Mouse (Mus musculus): ENCODE data around the gene Zfp420. TPM values are rescaled to one million over a fixed set of nuclear protein-coding genes. Genes with fewer than 3 reads are reported as not detected.
A peak's percentile ranks its signal among the peaks of the same experiment; 100 is the strongest.

Zfp420 gene
- polyA plus RNA-seq (2012; rRNA removed), result 1.0 and 1.1 TPM in 2 replicates

DNA sequence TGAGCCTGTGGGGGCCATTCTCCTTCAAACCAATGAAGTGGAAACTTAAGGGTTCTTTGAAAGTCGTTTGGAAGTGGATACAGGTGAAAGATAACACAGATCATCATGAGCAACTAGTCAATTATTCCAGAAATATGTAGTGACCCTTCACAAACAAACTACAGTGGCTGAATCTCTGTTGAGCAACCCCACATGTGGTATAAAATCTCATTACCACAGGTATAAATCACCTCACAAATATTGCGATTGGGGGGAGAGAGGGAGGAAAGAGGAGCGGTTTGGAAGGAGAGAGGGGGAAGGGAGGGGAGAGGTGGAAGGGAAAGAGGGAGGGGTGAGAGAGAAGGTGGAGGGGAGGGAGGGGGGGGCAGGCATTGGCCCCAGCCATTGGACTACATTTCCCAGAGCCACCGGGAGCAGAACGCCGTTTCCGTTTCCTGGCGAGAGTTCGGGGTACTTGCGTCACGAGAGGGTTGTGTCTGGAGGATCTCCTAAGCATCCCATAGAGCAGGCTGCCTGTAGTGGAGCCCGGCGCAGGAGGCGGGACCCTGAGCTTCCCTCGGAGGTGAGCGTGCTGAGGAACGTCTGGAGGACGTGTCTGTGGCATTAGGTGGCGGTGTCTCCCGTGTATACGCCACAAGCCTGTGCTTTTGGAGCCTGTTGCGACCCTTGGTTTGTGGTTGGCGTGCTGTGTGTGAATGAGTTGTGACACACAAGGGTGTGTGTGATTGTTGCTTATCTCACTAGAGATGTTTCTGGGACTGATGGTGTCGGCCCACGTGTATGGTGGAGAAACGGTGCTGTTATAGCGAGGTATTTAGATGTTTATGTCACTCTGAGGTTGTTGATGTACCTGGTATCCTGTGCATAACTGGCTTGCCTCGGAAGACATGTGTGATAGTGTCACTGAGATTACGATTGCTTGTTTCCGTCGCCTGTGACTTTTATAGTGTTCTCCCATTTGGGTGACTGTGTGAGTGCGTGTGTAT, at the start of gene Zfp420:
TSS of gene Zfp420 (plus strand) at position 448 of the 986 bp plus-strand sequence.
- H3K27me3 ChIP-seq (ENCODE audit: control insufficient read depth, insufficient read depth, low read length), result no peaks in the 10 kb centered on the region
- H3K27ac ChIP-seq (ENCODE audit: control insufficient read depth, insufficient read depth, low read depth, low read length), result no peak within 1 kb of the TSS; the same call in 1 of the 2 replicates
- peak within 1 kb of the TSS; percentile 79 for H3K4me3 ChIP-seq (ENCODE audit: control insufficient read depth, low read depth, low read length)
- H3K4me1 ChIP-seq (ENCODE audit: control insufficient read depth, insufficient read depth, low read length), result peaks cover 2% of the 10 kb centered on the region; the same call in 1 of the 2 replicates
- TF ChIP-seq CTCF (IDR thresholded peaks at IDR 0.05; ENCODE audit: control insufficient read depth, insufficient read depth, insufficient replicate concordance, low read depth, low read length) (no peak), POLR2A (IDR thresholded peaks at IDR 0.05; ENCODE audit: control insufficient read depth, low read depth, low read length) (peak; percentile 65)
- H3K36me3 ChIP-seq (ENCODE audit: control insufficient read depth, insufficient read depth, low read length), result no peaks in the 10 kb centered on the region

DNA sequence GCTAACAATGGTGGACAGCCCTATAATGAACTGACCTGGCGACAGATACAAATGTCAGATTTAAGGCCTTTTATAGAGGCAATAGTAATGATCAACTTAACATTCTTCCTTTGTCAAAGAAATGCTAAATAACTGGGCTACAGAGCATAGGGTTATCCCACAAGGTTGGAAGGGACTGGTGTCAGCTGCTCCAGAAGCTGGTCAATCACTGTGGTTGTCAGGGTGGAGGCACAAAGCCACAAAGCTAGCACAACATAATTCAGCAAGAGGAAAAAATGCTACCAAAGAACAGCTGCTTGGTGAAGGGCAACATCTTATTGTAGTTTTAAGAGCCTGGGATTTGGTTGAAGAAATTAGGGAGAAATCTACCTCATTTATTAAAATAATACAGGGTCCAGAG, 47.5 kb upstream of the Zfp420 start:
- Histone ChIP-seq H3K27ac (ENCODE audit: control insufficient read depth, insufficient read depth, low read depth, low read length) (no peak overlapping the region), H3K27me3 (ENCODE audit: control insufficient read depth, insufficient read depth, low read length) (no peaks in the 10 kb centered on the region), H3K4me1 (ENCODE audit: control insufficient read depth, insufficient read depth, low read length) (peaks cover 10% of the 10 kb centered on the region), H3K36me3 (ENCODE audit: control insufficient read depth, insufficient read depth, low read length) (no peaks in the 10 kb centered on the region), H3K4me3 (ENCODE audit: control insufficient read depth, low read depth, low read length) (no peak overlapping the region)
- TF ChIP-seq POLR2A (IDR thresholded peaks at IDR 0.05; ENCODE audit: control insufficient read depth, low read depth, low read length), result no peak
- no peak for TF ChIP-seq CTCF (IDR thresholded peaks at IDR 0.05; ENCODE audit: control insufficient read depth, insufficient read depth, insufficient replicate concordance, low read depth, low read length)

DNA sequence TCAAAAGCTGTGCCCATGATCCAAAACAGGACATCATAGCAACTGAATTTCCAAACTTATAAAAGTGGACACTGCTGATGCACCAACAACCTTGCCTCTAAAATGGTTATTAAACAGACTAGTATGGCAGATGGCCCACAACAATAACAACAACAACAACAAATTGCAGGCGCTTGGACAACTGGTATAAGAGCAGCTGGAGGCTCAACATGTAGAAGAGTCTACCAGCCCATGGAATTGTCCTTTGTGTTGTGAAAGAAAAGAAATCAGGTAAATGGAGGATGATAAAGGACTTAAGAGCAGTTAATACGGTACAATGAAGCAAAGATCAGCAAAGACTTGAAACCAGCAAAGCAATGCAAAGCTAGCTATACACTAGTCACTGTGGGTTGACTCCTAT, 45.4 kb upstream of the Zfp420 start:
- H3K4me1 ChIP-seq (ENCODE audit: control insufficient read depth, insufficient read depth, low read length), result peaks cover 14% of the 10 kb centered on the region
- no peak overlapping the region for H3K4me3 ChIP-seq (ENCODE audit: control insufficient read depth, low read depth, low read length)
- no peaks in the 10 kb centered on the region for H3K27me3 ChIP-seq (ENCODE audit: control insufficient read depth, insufficient read depth, low read length)
- H3K27ac ChIP-seq (ENCODE audit: control insufficient read depth, insufficient read depth, low read depth, low read length), result no peak overlapping the region
- H3K36me3 ChIP-seq (ENCODE audit: control insufficient read depth, insufficient read depth, low read length), result no peaks in the 10 kb centered on the region
- no peak for TF ChIP-seq CTCF (IDR thresholded peaks at IDR 0.05; ENCODE audit: control insufficient read depth, insufficient read depth, insufficient replicate concordance, low read depth, low read length)
- no peak for TF ChIP-seq POLR2A (IDR thresholded peaks at IDR 0.05; ENCODE audit: control insufficient read depth, low read depth, low read length)

DNA sequence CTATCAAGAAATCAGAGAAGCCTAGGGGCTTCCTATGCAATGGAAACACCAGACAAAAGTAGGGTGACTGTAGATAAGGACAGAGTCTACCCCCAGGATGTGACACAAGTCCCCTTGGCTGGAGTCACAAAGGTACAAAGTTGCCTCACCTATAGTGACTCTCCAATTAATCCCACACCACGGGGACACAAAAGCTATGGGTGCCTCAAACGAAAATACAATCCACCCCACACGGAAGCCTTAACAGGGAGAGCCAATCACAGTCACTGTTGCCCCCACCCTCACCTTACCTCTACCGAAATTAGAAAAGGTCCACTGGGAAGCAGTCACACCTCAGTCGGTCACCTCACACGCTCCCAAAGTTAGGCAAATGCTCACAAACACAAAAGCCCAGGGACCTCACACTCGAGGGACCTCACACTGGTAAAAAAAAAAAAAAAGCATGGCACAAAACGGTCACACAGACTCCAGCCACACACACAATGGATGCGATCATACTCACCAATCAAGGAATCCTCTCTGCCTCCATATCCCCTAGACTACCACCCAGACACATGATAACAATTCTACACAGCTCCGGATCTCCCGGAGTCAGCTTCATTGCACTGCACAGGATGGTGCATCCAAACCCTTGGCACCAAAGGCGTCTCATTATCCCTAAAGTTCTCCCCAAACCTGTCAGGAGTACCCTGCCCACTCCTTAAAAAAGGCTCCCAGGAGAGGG, 44.6 kb upstream of the Zfp420 start:
- Histone ChIP-seq H3K4me1 (ENCODE audit: control insufficient read depth, insufficient read depth, low read length) (peaks cover 15% of the 10 kb centered on the region), H3K27ac (ENCODE audit: control insufficient read depth, insufficient read depth, low read depth, low read length) (no peak overlapping the region), H3K4me3 (ENCODE audit: control insufficient read depth, low read depth, low read length) (peak overlapping the region; percentile 98), H3K27me3 (ENCODE audit: control insufficient read depth, insufficient read depth, low read length) (no peaks in the 10 kb centered on the region), H3K36me3 (ENCODE audit: control insufficient read depth, insufficient read depth, low read length) (no peaks in the 10 kb centered on the region)
- TF ChIP-seq CTCF (IDR thresholded peaks at IDR 0.05; ENCODE audit: control insufficient read depth, insufficient read depth, insufficient replicate concordance, low read depth, low read length) (no peak), POLR2A (IDR thresholded peaks at IDR 0.05; ENCODE audit: control insufficient read depth, low read depth, low read length) (no peak)

DNA sequence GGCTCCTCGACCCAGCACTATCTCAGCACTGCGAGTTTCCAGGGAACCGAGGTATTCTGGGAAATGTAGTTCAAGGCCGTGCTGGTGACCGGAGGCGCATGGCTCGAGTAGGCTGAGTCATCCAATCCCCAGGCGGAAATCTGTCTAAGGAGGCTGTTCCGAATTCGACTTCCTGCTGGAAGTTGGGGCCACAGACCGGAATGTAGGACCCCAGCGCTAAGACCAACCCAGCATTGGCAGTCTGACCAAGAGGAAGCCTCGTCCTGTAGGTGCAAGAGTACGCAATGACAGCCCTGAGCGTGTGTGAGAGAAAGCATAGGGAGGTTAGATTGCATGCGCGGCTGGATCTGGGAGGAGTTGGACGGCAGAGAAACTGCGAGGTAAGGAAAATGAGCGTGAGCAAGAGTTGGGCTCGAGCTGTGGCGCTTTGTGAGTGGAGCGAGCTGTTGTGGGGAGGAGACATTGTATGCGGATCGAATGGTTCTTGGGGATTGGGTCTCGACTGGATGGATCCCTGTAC, 43.8 kb upstream of the Zfp420 start, which contains the start of gene Zfp790:
TSS of gene Zfp790 (plus strand) at position 205 of the 520 bp plus-strand sequence.
- no peaks in the 10 kb centered on the region for H3K27me3 ChIP-seq (ENCODE audit: control insufficient read depth, insufficient read depth, low read length)
- H3K27ac ChIP-seq (ENCODE audit: control insufficient read depth, insufficient read depth, low read depth, low read length), result peak within 1 kb of the TSS; percentile 92
- H3K4me3 ChIP-seq (ENCODE audit: control insufficient read depth, low read depth, low read length), result peak within 1 kb of the TSS; percentile 98
- peaks cover 15% of the 10 kb centered on the region for H3K4me1 ChIP-seq (ENCODE audit: control insufficient read depth, insufficient read depth, low read length)
- TF ChIP-seq CTCF (IDR thresholded peaks at IDR 0.05; ENCODE audit: control insufficient read depth, insufficient read depth, insufficient replicate concordance, low read depth, low read length) (no peak; the same call in 1 of the 2 replicates), POLR2A (IDR thresholded peaks at IDR 0.05; ENCODE audit: control insufficient read depth, low read depth, low read length) (0 out of 2 replicates have a peak, but pooled peaks have one; percentile 48)
- no peaks in the 10 kb centered on the region for H3K36me3 ChIP-seq (ENCODE audit: control insufficient read depth, insufficient read depth, low read length)

DNA sequence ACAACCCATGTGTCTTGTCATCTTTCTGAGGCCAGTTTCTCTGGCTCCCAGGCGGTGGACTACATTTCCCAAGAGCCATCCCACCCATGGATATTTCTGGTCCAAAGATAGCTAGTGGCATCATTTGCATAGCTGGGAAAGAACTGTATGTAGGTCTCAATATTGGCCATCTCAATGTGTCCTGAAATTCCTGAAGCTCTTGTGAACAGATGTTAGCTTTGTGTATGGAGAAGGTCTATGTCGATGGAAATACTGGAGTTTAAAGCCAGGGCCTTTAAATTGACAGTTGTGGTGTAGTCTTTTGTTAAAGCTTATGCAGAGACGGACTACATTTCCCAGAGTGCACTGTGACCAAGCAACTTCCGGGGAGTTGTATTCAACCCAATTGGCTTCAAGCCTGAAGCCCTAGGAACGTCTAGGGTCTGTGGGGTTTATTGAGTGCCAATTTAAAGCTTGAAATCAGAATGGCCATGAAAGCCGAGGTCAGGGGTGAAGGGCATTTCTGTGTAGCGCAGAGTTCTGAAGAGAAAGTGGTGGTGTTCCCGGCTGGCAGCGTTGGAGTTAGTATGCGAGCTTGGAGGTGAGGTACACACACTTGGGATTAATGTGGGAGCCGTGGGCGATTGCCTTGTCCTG, 41.0 kb upstream of the Zfp420 start:
- no peaks in the 10 kb centered on the region for H3K27me3 ChIP-seq (ENCODE audit: control insufficient read depth, insufficient read depth, low read length)
- H3K27ac ChIP-seq (ENCODE audit: control insufficient read depth, insufficient read depth, low read depth, low read length), result peak overlapping the region; percentile 75
- TF ChIP-seq POLR2A (IDR thresholded peaks at IDR 0.05; ENCODE audit: control insufficient read depth, low read depth, low read length), result no peak
- TF ChIP-seq CTCF (IDR thresholded peaks at IDR 0.05; ENCODE audit: control insufficient read depth, insufficient read depth, insufficient replicate concordance, low read depth, low read length), result no peak
- H3K4me3 ChIP-seq (ENCODE audit: control insufficient read depth, low read depth, low read length), result peak overlapping the region; percentile 57
- peaks cover 15% of the 10 kb centered on the region for H3K4me1 ChIP-seq (ENCODE audit: control insufficient read depth, insufficient read depth, low read length)
- H3K36me3 ChIP-seq (ENCODE audit: control insufficient read depth, insufficient read depth, low read length), result no peaks in the 10 kb centered on the region

All from testis, adult 2 months (tissue).